Mouse (Mus musculus): Measurements from ENCODE around the gene Fam53b. TPM values are rescaled to one million over a fixed set of nuclear protein-coding genes. Genes with fewer than 3 reads are reported as not detected.

Fam53b gene
- total RNA-seq, 1 experiment: 8.6 TPM

GRCm38 (mm10) chr7:132670863-132671165 is 142.9 kb downstream of the Fam53b start:
- peaks cover 1 to 13% of the 10 kb centered on the region in 2 experiments; a peak in 1 of 4 replicates for H3K4me1 ChIP-seq (ENCODE audit: control insufficient read depth in 2 of 2, insufficient read depth in 2 of 2, low read length in 2 of 2, poor library complexity in 1 of 2)
- no peak overlapping the region for H3K27ac ChIP-seq (ENCODE audit: insufficient read depth, low read depth, low read length, poor library complexity, severe bottlenecking)
- no peak overlapping the region for H3K4me3 ChIP-seq (ENCODE audit: insufficient read depth in 1 of 2, low read depth in 1 of 2, low read length in 2 of 2, poor library complexity in 1 of 2, severe bottlenecking in 1 of 2)
- TF ChIP-seq HCFC1 (IDR thresholded peaks at IDR 0.05; ENCODE audit: borderline replicate concordance, insufficient read depth, low read length) (no peak), CHD2 (IDR thresholded peaks at IDR 0.05; ENCODE audit: low read depth, low read length) (no peak), ZNF384 (IDR thresholded peaks at IDR 0.05; ENCODE audit: low read depth, low read length) (no peak), ZC3H11A (IDR thresholded peaks at IDR 0.05; ENCODE audit: borderline replicate concordance, low read depth, low read length) (no peak), MAFK (IDR thresholded peaks at IDR 0.05; ENCODE audit: insufficient read depth, low read depth, low read length) (no peak)
- DNase-seq (ENCODE audit: low read depth, low spot score): no peak
- no peak overlapping the region for H3K9ac ChIP-seq (ENCODE audit: insufficient read depth, low read depth, low read length, poor library complexity, severe bottlenecking)
- H3K9me3 ChIP-seq (ENCODE audit: control insufficient read depth, insufficient read depth, low read depth, low read length): no peaks in the 10 kb centered on the region
- no peaks in the 10 kb centered on the region for H3K36me3 ChIP-seq (ENCODE audit: control insufficient read depth, insufficient read depth, low read length, poor library complexity, severe bottlenecking)
- in situ Hi-C loops (cut with MboI; ENCODE audit: low sequenced_read_pairs in 2 of 2, unreplicated experiment in 2 of 2): loop anchor here in 1 of 2 experiments (25.0 kb wide), 1 partner anchor 216 kb away; no protein-coding TSS in a partner anchor

GRCm38 (mm10) chr7:132669999-132670862 is 143.5 kb downstream of the Fam53b start:
- Histone ChIP-seq H3K4me3 (ENCODE audit: insufficient read depth in 1 of 2, low read depth in 1 of 2, low read length in 2 of 2, poor library complexity in 1 of 2, severe bottlenecking in 1 of 2) (no peak overlapping the region), H3K4me1 (ENCODE audit: control insufficient read depth in 2 of 2, insufficient read depth in 2 of 2, low read length in 2 of 2, poor library complexity in 1 of 2) (peaks cover 1 to 13% of the 10 kb centered on the region in 2 experiments; a peak in 1 of 4 replicates), H3K9ac (ENCODE audit: insufficient read depth, low read depth, low read length, poor library complexity, severe bottlenecking) (no peak overlapping the region), H3K36me3 (ENCODE audit: control insufficient read depth, insufficient read depth, low read length, poor library complexity, severe bottlenecking) (no peaks in the 10 kb centered on the region), H3K9me3 (ENCODE audit: control insufficient read depth, insufficient read depth, low read depth, low read length) (no peaks in the 10 kb centered on the region), H3K27ac (ENCODE audit: insufficient read depth, low read depth, low read length, poor library complexity, severe bottlenecking) (no peak overlapping the region)
- TF ChIP-seq CHD2 (IDR thresholded peaks at IDR 0.05; ENCODE audit: low read depth, low read length) (no peak), ZC3H11A (IDR thresholded peaks at IDR 0.05; ENCODE audit: borderline replicate concordance, low read depth, low read length) (no peak), ZNF384 (IDR thresholded peaks at IDR 0.05; ENCODE audit: low read depth, low read length) (no peak), HCFC1 (IDR thresholded peaks at IDR 0.05; ENCODE audit: borderline replicate concordance, insufficient read depth, low read length) (no peak), MAFK (IDR thresholded peaks at IDR 0.05; ENCODE audit: insufficient read depth, low read depth, low read length) (no peak)
- in situ Hi-C loops (cut with MboI; ENCODE audit: low sequenced_read_pairs in 2 of 2, unreplicated experiment in 2 of 2): loop anchor here in 1 of 2 experiments (25.0 kb wide), 1 partner anchor 217 kb away; no protein-coding TSS in a partner anchor
- DNase-seq (ENCODE audit: low read depth, low spot score): no peak

- Histone ChIP-seq H3K36me3 (ENCODE audit: control insufficient read depth, insufficient read depth, low read length, poor library complexity, severe bottlenecking) (no peaks in the 10 kb centered on the region), H3K4me1 (ENCODE audit: control insufficient read depth in 2 of 2, insufficient read depth in 2 of 2, low read length in 2 of 2, poor library complexity in 1 of 2) (peaks cover 0 to 3% of the 10 kb centered on the region in 2 experiments; a peak in 1 of 4 replicates), H3K9me3 (ENCODE audit: control insufficient read depth, insufficient read depth, low read depth, low read length) (no peaks in the 10 kb centered on the region), H3K4me3 (ENCODE audit: insufficient read depth in 1 of 2, low read depth in 1 of 2, low read length in 2 of 2, poor library complexity in 1 of 2, severe bottlenecking in 1 of 2) (no peak overlapping the region), H3K27ac (ENCODE audit: insufficient read depth, low read depth, low read length, poor library complexity, severe bottlenecking) (no peak overlapping the region), H3K9ac (ENCODE audit: insufficient read depth, low read depth, low read length, poor library complexity, severe bottlenecking) (no peak overlapping the region)
- in situ Hi-C loops (cut with MboI; ENCODE audit: low sequenced_read_pairs in 2 of 2, unreplicated experiment in 2 of 2): loop anchor here in 1 of 2 experiments (25.0 kb wide), 1 partner anchor 219 kb away; no protein-coding TSS in a partner anchor
- no peak for TF ChIP-seq MAFK (IDR thresholded peaks at IDR 0.05; ENCODE audit: insufficient read depth, low read depth, low read length)
- TF ChIP-seq HCFC1 (IDR thresholded peaks at IDR 0.05; ENCODE audit: borderline replicate concordance, insufficient read depth, low read length): no peak
- TF ChIP-seq ZNF384 (IDR thresholded peaks at IDR 0.05; ENCODE audit: low read depth, low read length): no peak
- no peak for DNase-seq (ENCODE audit: low read depth, low spot score)
Observed at GRCm38 (mm10) chr7:132668604-132669003, 145.1 kb downstream of the Fam53b start.

GRCm38 (mm10) chr7:132666516-132666915 is 147.2 kb downstream of the Fam53b start:
- Histone ChIP-seq H3K9me3 (ENCODE audit: control insufficient read depth, insufficient read depth, low read depth, low read length) (no peaks in the 10 kb centered on the region), H3K9ac (ENCODE audit: insufficient read depth, low read depth, low read length, poor library complexity, severe bottlenecking) (no peak overlapping the region), H3K27ac (ENCODE audit: insufficient read depth, low read depth, low read length, poor library complexity, severe bottlenecking) (no peak overlapping the region), H3K4me1 (ENCODE audit: control insufficient read depth in 2 of 2, insufficient read depth in 2 of 2, low read length in 2 of 2, poor library complexity in 1 of 2) (no peaks in the 10 kb centered on the region), H3K4me3 (ENCODE audit: insufficient read depth in 1 of 2, low read depth in 1 of 2, low read length in 2 of 2, poor library complexity in 1 of 2, severe bottlenecking in 1 of 2) (no peak overlapping the region), H3K36me3 (ENCODE audit: control insufficient read depth, insufficient read depth, low read length, poor library complexity, severe bottlenecking) (no peaks in the 10 kb centered on the region)
- no peak for DNase-seq (ENCODE audit: low read depth, low spot score)
- in situ Hi-C loops (cut with MboI; ENCODE audit: low sequenced_read_pairs in 2 of 2, unreplicated experiment in 2 of 2): loop anchor here in 1 of 2 experiments (25.0 kb wide), 1 partner anchor 221 kb away; no protein-coding TSS in a partner anchor
- no peak for TF ChIP-seq CHD2 (IDR thresholded peaks at IDR 0.05; ENCODE audit: low read depth, low read length)
- no peak for TF ChIP-seq HCFC1 (IDR thresholded peaks at IDR 0.05; ENCODE audit: borderline replicate concordance, insufficient read depth, low read length)
- TF ChIP-seq ZNF384 (IDR thresholded peaks at IDR 0.05; ENCODE audit: low read depth, low read length): no peak
